Mouse (Mus musculus) megakaryocyte-erythroid progenitor cell, adult 5 weeks (primary cell): Measurements from ENCODE around the gene Tubgcp5. TPM values are rescaled to one million over a fixed set of nuclear protein-coding genes. Genes with fewer than 3 reads are reported as not detected.

Experiments used
- polyA plus RNA-seq: library from polyadenylated mRNA; stranded (reverse); fragments of >175 nt; gene quantifications from 2 replicates; pipeline ENCODE4 v1.2.3, GENCODE M21; 2012

Tubgcp5 gene
- 1.3 and 1.8 TPM in 2 replicates for polyA plus RNA-seq

GRCm38 (mm10) chr7:55793952-55794603 is at the start of gene Tubgcp5:
Tubgcp5 (plus strand) TSS chr7:55794154.

GRCm38 (mm10) chr7:55767926-55768325 is 26.0 kb upstream of the Tubgcp5 start, which contains the start of gene Siglech:
Siglech (plus strand) TSS chr7:55768178.

GRCm38 (mm10) chr7:55841445-55841844 is 47.5 kb downstream of the Tubgcp5 start, which contains the start of gene Cyfip1:
Cyfip1 (plus strand) TSS chr7:55841745.

Other genes with a start within 250 kb of the Tubgcp5 start
- 0.31 and 0.49 TPM in 2 replicates for gene Siglech, start 26.0 kb upstream of the Tubgcp5 start, polyA plus RNA-seq
- gene Cyfip1, start 47.6 kb downstream of the Tubgcp5 start, polyA plus RNA-seq, result 22.8 and 25.2 TPM in 2 replicates
- 11.6 and 13.2 TPM in 2 replicates for gene Nipa2, start 168.3 kb downstream of the Tubgcp5 start, polyA plus RNA-seq
- 1.1 and 1.7 TPM in 2 replicates for gene Nipa1, start 225.8 kb downstream of the Tubgcp5 start, polyA plus RNA-seq